Mouse (Mus musculus): ENCODE measurements around the gene D930048N14Rik. TPM values are rescaled to one million over a fixed set of nuclear protein-coding genes. Genes with fewer than 3 reads are reported as not detected.

The D930048N14Rik gene
- total RNA-seq, 4 experiments from 2014 or later = 0.22 to 1.0 (median 0.63) TPM

- no peak for DNase-seq (ENCODE audit: low spot score)
These were observed 52.1 kb downstream of the D930048N14Rik start for GRCm38 (mm10) chr11:51702831-51703230.

GRCm38 (mm10) chr11:51703379-51703998 lies 52.7 kb downstream of the D930048N14Rik start:
- no peak for DNase-seq (ENCODE audit: low spot score)

- DNase-seq (ENCODE audit: low spot score) = no peak
These were observed 55.7 kb downstream of the D930048N14Rik start for GRCm38 (mm10) chr11:51706451-51706850.

- DNase-seq (ENCODE audit: low spot score) = no peak
These were observed 56.3 kb downstream of the D930048N14Rik start for GRCm38 (mm10) chr11:51707080-51707479.

Other genes with a start within 250 kb of the D930048N14Rik start
- 1 to 10 TPM; 8.5 to 9.6 (median 8.9) TPM for gene Phykpl, start 66.2 kb upstream of the D930048N14Rik start, total RNA-seq (2022)
- gene Hnrnpab, start 44.1 kb upstream of the D930048N14Rik start, total RNA-seq (2022) = 100 to 1,000 TPM; 119 to 149 (median 133) TPM
- gene Nhp2, start 31.2 kb upstream of the D930048N14Rik start, total RNA-seq (2022) = 10 to 100 TPM; 18.4 to 23.7 (median 21.4) TPM
- gene Rmnd5b, start 15.1 kb upstream of the D930048N14Rik start, total RNA-seq (2022) = 10 to 100 TPM; 12.6 to 19.1 (median 15.3) TPM
- gene N4bp3, start 112 bp upstream of the D930048N14Rik start, total RNA-seq (2022) = 10 to 100 TPM in 3 of 4 experiments, 1 to 10 TPM in 1; 9.2 to 10.8 (median 10.3) TPM
- 10 to 100 TPM; 35.6 to 44.6 (median 40.8) TPM for gene 0610009B22Rik, start 37.9 kb downstream of the D930048N14Rik start, total RNA-seq (2022)
- gene Sec24a, start 112.7 kb downstream of the D930048N14Rik start, total RNA-seq (2022) = 10 to 100 TPM; 15.0 to 16.9 (median 16.2) TPM
- gene Sar1b, start 112.7 kb downstream of the D930048N14Rik start, total RNA-seq (2022) = 100 to 1,000 TPM; 149 to 178 (median 154) TPM
- 10 to 100 TPM in 3 of 4 experiments, 1 to 10 TPM in 1; 9.8 to 14.8 (median 11.8) TPM for gene Jade2, start 206.7 kb downstream of the D930048N14Rik start, total RNA-seq (2022)